Mouse (Mus musculus) spleen, postnatal 4 days (tissue): ENCODE results near the gene Rad9a.
A peak's percentile ranks its signal among the peaks of the same experiment; 100 is the strongest.

ENCODE experiments used
- DNase-seq, 2 experiments: peaks; one replicate each; pipeline ENCODE4 v3.0.0; 2022; ENCODE audit warnings: low spot score in 2 of 2

Gene Rad9a

DNA sequence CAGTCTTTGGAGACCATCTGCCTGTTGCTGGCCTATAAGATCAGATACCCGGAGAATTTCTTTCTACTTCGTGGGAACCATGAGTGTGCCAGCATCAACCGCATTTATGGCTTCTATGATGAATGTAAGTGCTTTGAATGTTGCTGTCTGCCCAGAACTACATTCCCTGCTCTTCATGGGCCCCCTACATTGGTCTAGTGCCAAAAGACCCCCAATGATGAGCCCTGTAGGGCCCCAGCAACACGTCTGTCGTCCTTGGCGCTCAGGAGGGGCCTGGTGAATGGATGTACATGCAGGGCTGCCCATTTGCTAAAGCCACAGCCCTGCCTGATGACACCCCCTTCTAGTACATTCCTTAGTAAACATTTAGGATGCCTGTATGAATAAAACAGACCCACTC, 8.3 kb downstream of the Rad9a start:
- DNase-seq, result no peak

- no peak for DNase-seq
Measured at GRCm38 (mm10) chr19:4192251-4192985, 9.0 kb downstream of the Rad9a start.

GRCm38 (mm10) chr19:4191528-4192250, 9.8 kb downstream of the Rad9a start, which contains the start of gene Ppp1ca:
Gene Ppp1ca, plus strand, starts transcription at chr19:4192065.
- DNase-seq, result peak; percentile 99 to 100

DNA sequence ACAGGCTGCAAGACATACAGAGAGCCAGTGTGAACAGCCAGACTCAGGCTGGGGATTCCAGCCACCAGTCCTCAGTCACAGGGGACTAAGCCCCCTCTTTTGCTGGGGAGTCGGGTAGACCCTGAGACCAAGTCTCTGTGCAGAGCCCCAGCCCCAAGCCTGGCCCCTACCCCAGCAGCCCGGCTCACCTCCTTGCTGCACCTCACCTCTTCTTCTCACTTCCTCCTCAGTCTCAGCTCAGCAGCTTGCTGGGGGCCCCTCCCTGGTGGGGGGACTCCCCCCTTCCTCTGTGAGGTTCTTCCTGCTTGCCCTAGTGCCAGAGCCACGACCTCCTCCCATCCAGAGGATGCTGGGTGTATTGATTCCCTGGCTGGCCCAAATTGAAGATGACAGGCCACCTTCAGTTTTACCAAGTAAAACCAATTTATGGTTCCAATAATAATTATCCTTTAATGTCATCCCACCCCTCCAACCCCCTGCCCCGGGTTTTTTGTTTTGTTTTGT, 10.6 kb downstream of the Rad9a start, which contains the start of gene Tbc1d10c:
Gene Tbc1d10c, minus strand, starts transcription at position 454 of the 504 bp plus-strand sequence.
- DNase-seq, result peak; percentile 76 to 85

- DNase-seq, result no peak
Measured at GRCm38 (mm10) chr19:4189051-4189620, 12.3 kb downstream of the Rad9a start.

DNA sequence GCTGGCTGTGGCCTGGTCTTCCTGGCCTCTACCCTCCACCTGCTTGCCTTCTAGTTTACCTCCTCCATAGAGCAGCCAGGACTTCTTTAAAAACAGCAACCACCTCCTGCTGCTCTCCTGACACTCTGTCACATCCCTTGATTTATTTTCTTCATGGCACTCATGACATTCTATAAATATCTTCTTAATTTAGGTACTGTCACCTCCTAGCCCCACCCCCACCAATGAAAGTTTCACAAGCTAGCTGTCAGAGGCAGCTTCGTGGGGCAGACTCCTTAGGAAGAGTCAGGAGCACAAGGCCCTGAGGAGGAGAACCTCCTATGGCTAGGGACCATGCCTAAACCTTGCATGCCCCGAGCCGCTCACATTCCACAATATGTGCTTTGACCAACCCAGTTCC, 14.2 kb downstream of the Rad9a start:
- DNase-seq, result no peak

- DNase-seq, result peak; percentile 63 to 78
Measured at GRCm38 (mm10) chr19:4184976-4185975, 16.2 kb downstream of the Rad9a start.

DNA sequence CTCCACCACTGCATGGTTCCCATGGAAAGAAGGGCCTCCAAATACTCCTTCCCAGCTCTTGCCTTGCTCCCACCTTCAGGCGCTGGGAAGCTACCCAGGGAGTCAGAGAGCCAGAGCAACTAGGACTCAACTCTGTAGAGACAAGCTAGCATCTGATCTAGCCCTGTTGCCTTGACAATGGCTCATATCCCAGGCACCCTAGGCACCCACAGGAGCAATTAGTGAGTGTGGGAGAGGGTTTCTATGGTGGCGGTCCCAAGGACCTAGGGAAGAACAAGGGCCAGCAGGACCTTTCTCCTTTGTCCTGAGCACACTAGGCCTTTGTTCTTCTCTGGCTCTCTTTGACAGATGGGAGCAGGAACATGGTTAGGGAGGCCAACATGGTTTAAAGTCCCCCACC, 17.8 kb downstream of the Rad9a start:
- DNase-seq, result no peak

- DNase-seq, result peak in 1 of 2 experiments; percentile 48
Measured at GRCm38 (mm10) chr19:4181892-4182291, 19.6 kb downstream of the Rad9a start.

DNA sequence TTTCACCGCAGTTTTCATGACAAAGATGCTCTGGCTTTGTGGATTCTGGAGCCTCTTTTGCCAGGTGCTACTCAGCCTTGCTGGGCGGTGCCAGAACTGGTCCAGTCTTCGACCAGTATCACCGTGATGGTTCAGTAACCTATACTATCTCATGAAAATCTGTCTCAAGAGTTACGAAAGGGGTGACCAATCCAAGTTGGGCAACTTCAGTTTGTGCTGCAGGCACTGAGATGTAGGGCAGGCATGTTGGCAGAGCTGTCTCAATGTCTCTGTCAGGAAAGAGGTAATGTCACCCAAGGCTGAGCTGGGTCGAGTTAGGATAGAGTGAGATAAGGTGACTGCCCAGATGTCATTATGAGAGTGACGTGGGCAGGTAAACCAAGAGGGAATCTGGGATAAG, 21.1 kb downstream of the Rad9a start:
- DNase-seq, result no peak

DNA sequence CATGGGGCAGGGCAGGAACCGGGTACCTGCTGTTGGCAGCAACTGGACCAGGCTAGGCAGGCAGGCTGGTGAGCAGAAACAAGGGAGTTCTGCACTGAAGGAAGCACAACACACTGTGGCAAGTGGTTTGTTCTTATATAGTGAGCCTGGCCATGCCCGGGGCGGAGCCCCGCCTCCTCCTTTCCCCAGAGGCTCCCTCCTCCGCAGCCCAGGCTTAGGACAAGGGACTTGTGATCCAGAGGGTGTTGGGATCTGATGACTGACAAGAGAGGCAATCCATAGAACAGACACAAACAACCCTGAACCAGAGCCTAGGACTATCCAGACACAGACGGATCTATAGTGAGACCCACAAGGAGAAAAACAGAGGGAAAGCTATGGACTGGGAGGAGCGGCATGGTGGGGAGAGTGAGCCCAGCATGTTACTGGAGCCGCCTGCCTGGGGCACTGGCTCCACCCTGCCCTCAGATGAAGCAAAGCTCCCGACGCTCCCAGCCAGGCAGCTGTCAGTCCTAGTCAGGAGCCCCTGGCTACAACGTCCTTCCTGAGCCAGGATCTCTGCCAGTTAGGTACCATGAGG, 26.0 kb downstream of the Rad9a start, which contains the start of gene Carns1:
Gene Carns1, minus strand, starts transcription at position 112 of the 580 bp plus-strand sequence.
- DNase-seq, result no peak

- DNase-seq, result no peak
Measured at GRCm38 (mm10) chr19:4172925-4173324, 28.5 kb downstream of the Rad9a start.

DNA sequence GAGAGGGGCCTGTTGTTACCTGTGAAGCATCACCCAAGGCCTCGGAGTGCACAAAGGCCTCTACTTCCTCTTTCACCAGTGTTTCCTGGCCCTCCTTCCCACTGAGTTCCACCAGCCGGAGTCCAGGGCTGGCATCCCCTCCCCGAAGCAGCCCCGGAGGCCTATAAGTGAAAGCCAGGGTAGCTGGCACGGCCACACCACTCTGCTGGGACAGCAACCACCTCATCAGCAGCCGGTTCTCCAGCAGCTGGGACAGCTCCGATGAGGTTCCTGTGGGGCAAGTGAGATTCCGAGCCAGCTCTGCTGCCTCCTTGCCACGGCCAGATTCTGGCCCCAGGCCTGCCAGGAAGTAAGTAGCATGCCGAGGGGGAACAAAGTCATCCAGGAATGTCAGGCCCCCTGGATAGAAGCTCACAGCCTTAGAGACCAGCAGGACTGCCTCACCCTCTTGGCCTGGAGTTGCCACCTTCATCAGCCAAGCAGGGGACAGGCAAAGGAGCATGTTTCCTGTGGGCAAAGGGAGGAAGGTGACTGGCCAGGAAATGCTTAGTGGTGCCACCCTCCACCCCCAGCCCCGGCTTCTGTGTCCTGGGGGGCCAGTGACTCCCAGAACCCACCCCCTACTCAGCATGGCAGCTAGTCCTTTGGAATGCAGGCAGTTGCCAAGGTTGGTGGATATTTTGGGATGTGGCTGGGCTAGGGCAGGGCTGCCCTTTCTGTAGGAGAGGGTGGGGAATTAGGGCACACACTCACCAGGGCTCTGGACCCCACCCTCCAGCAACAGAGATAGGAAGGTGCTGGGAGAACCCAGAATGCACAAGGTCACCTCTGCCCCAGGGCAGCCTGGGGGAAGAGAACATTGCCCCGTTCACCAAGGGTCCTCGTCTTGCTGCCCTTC, 29.8 kb downstream of the Rad9a start:
- DNase-seq, result peak in 1 of 2 experiments; percentile 72

DNA sequence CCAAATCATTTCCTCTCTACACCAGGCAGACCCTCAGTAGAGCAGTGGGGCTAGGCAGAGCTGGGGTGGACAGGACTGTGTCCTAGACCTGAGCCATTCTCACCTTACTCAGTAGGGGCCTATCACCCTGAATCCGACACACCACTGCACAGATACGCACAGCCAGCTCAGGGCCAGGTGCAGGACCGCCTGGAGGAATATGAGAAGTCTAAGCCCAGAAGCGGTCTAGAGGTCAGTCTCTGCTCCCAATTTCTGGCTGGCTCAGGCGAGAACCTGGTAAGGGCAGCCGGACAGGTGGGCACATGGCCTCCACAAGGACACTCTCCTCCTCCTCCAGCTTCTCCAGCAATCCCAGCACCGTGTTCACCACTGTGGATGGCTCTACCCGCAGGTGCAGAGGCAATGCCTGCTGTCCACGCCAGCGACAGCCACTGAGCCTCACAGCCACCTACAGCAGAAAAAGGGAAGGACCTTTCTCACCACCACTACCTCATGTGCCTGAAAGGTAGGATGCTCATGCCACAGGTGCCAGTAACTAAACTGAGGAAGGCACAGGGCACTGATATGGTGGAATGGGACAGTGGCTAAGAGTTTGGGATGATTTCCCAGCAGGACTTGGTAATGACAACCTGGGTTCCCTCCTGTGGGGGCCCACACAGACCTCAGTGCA, 30.6 kb downstream of the Rad9a start:
- no peak for DNase-seq

DNA sequence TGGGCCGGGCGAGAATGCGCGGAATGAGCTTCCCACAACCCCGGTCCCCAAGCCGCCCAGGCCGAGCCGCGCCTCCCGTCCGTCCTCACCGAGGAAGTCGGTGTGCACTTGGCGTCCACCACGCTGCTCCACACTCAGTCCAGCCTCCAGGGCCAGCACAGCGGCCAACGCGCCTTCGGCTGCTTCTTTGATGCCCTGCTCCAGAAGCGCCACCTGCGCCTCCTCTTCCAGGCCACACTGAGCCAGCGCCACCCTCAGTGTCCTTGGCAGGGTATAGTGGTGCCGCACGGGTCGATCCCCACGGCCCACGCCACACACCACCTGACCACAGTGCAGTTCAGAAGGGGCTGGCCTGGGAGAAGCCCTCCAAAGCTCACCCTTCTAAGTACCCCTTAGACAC, 31.7 kb downstream of the Rad9a start:
- DNase-seq, result no peak

DNA sequence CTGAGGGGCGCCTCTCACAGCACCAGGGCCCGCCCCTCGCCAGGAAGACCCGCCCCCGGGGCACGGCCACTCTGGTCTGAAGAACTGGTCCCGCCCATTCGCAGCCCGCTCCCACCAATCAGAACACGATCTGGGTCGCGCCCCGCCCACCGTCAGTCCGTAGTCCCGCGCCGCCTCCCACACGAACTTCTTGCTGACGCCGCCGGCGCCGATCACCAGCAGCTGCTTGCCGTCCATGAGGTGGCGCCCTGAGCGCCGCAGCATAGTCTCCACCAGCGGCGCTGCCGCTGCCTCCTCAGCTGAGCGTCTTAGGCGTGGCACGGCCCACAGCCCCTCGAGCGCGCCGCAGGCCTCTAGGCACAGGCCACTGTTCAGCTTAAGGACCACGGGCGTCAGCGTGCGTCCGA, 32.1 kb downstream of the Rad9a start:
- peak; percentile 100 for DNase-seq

DNA sequence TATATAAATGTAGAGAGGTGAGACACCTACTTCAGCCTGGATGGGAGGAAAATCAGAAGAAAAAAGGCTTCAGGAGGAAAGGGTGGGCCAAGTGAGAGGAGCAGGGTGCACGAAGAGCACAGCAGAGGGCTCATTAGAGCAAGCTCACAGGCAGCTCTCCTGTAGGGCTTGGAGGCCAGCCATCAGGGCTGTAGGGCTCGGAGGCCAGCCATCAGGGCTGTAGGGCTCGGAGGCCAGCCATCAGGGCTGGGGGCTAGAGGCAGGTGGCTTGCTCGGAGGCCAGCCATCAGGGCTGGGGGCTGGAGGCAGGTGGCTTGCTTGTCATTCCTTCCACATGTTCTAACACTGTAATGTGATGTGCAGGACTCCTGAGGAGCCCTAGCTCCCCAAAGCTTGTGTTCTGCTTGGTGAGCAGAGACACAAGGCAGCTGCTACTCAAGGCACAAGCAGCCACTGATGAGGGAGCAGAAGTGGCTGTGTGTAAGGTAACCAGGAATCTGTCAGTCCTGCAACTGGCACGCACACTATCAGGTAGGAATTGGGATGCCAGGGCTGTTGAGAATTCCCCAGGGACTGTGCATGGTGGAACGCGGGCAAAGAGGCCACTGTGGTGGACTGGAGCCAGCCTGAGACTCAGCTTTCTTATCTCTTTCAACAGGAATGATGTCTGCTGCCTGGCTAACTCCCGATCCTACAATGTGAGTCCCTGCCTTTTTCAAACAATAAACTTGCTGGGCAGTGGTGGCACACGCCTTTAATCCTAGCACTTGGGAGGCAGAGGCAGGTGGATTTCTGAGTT, 34.6 kb downstream of the Rad9a start:
- no peak for DNase-seq

- DNase-seq, result no peak
Measured at GRCm38 (mm10) chr19:4164721-4165120, 36.7 kb downstream of the Rad9a start.
